Comparison of ENCODE assay signal across 22 mouse cellular contexts in genomic region chr9:121644855-121645254, GRCm38 (mm10). TPM values are rescaled to one million over a fixed set of nuclear protein-coding genes. Genes with fewer than 3 reads are reported as not detected.
"Had no signal": no experiment of that assay in that cellular context is flagged by ENCODE, and none has a peak within 500 bp of the region (broad histone marks: within the 10 kb centered on the region; RNA-seq: fewer than 3 reads in every experiment).

No protein-coding gene starts in this region.

- DNase-seq: kidney, adult 18-20 months; kidney, postnatal 25 days; layer of hippocampus, adult 9-11 months; liver; liver, postnatal 0 days; lung, embryonic 14.5 days; lung, postnatal 4 days; right cerebral cortex, postnatal 4 days; spleen, adult 18-20 months; thymus, postnatal 25 days had no signal

- H3K9me3 ChIP-seq: limb, embryonic 10.5 days; limb, embryonic 13.5 days; midbrain, embryonic 12.5 days; stomach, embryonic 15.5 days had no signal

- ATAC-seq: liver, postnatal 0 days; lung, postnatal 0 days; midbrain, embryonic 16.5 days had no signal

- H3K9ac ChIP-seq: limb, embryonic 13.5 days; liver, embryonic 14.5 days; liver, postnatal 0 days; lung, embryonic 14.5 days; midbrain, embryonic 12.5 days; stomach, embryonic 15.5 days had no signal

- H3K36me3 ChIP-seq: limb, embryonic 10.5 days; limb, embryonic 13.5 days; midbrain, embryonic 12.5 days; stomach, embryonic 15.5 days had no signal

- H3K4me3 ChIP-seq: layer of hippocampus, adult 2 months; limb, embryonic 10.5 days; limb, embryonic 13.5 days; midbrain, embryonic 12.5 days; myocyte; stomach, embryonic 15.5 days had no signal

- H3K27ac ChIP-seq: layer of hippocampus, adult 2 months; limb, embryonic 10.5 days; limb, embryonic 13.5 days; liver, embryonic 14.5 days; midbrain, embryonic 12.5 days; stomach, embryonic 15.5 days had no signal

- H3K4me2 ChIP-seq: limb, embryonic 13.5 days; lung, embryonic 14.5 days; midbrain, embryonic 12.5 days; stomach, embryonic 15.5 days had no signal

RNA-seq across cellular contexts. Expression of gene Vipr1, which starts 2.3 kb away (rescaled TPM):
- polyA plus RNA-seq: kidney, embryonic 14.5 days had no signal

RNA-seq across cellular contexts. Expression of gene Lyzl4, which starts 3.0 kb away (rescaled TPM):
- polyA plus RNA-seq: limb, embryonic 10.5 days; lung, embryonic 14.5 days; lung, postnatal 0 days; midbrain, embryonic 12.5 days; midbrain, embryonic 16.5 days; myocyte; neural tube, embryonic 11.5 days; neural tube, embryonic 14.5 days had no signal
